Mouse (Mus musculus) kidney, adult 2 months (tissue): ENCODE measurements at regions not wholly inside any gene's neighbourhood (a gene's known extent, or its start where the extent isn't known, plus 50 kb on each side); places are given as distances from the start of the nearest gene placed in this dataset.

ENCODE experiments used
- DNase-seq: peaks from one replicate; pipeline ENCODE4 v3.0.0; 2021
- H3K27ac ChIP-seq: fragments of 200-500 bp; 2 replicates; pipeline ENCODE4 v1.5.1; 2012; ENCODE audit warnings: low read depth, low read length, control low read depth, inconsistent platforms; ENCODE audit not compliant: insufficient read depth
- H3K27me3 ChIP-seq: fragments of 200-500 bp; replicated peaks from 2 replicates; pipeline ENCODE4 v1.6.1; 2012; ENCODE audit warnings: mild to moderate bottlenecking, moderate library complexity, low read length, inconsistent platforms; ENCODE audit not compliant: control insufficient read depth, insufficient read depth
- H3K36me3 ChIP-seq: fragments of 200-500 bp; 2 replicates; pipeline ENCODE4 v1.6.1; 2012; ENCODE audit warnings: mild to moderate bottlenecking, moderate library complexity, low read length, inconsistent platforms; ENCODE audit not compliant: control insufficient read depth, insufficient read depth
- H3K4me1 ChIP-seq: fragments of 200-500 bp; 2 replicates; pipeline ENCODE4 v1.6.1; 2011; ENCODE audit warnings: low read length; ENCODE audit not compliant: control insufficient read depth, insufficient read depth
- H3K4me3 ChIP-seq: fragments of 200-500 bp; 2 replicates; pipeline ENCODE4 v1.5.1; 2011; ENCODE audit warnings: mild to moderate bottlenecking, low read depth, low read length, control low read depth; ENCODE audit not compliant: insufficient read depth
- CTCF ChIP-seq: fragments of 200-500 bp; conservative IDR thresholded peaks from 2 replicates; pipeline ENCODE4 v1.5.1; 2011; ENCODE audit warnings: low read depth, mild to moderate bottlenecking, control low read depth, low read length, moderate library complexity, mixed read lengths; ENCODE audit not compliant: insufficient read depth, insufficient read length
- POLR2A ChIP-seq: fragments of 200-500 bp; IDR thresholded peaks from one replicate; pipeline ENCODE4 v1.6.1; 2011; ENCODE audit warnings: low read depth, low read length, control low read depth
- WGBS: fragments of 180-500 bp; shearing (Covaris S2); methylation state at CpG from one replicate; pipeline ENCODE4 v1.1.7; 2018; 5-methylcytosine and 5-hydroxymethylcytosine counted together

- H3K4me1 ChIP-seq, result no peaks in the 10 kb centered on the region
- no peaks in the 10 kb centered on the region for H3K27me3 ChIP-seq
- DNase-seq, result no peak
- TF ChIP-seq POLR2A, result no peak
- no peak for TF ChIP-seq CTCF
- no peaks in the 10 kb centered on the region for H3K36me3 ChIP-seq
- 82% methylated on average over 5 of the region's 5 CpGs for whole genome bisulfite sequencing
- H3K27ac ChIP-seq, result no peak overlapping the region
- H3K4me3 ChIP-seq, result no peak overlapping the region
Measured at GRCm38 (mm10) chr17:84888525-84888924, 68.0 kb upstream of the Ppm1b start.

DNA sequence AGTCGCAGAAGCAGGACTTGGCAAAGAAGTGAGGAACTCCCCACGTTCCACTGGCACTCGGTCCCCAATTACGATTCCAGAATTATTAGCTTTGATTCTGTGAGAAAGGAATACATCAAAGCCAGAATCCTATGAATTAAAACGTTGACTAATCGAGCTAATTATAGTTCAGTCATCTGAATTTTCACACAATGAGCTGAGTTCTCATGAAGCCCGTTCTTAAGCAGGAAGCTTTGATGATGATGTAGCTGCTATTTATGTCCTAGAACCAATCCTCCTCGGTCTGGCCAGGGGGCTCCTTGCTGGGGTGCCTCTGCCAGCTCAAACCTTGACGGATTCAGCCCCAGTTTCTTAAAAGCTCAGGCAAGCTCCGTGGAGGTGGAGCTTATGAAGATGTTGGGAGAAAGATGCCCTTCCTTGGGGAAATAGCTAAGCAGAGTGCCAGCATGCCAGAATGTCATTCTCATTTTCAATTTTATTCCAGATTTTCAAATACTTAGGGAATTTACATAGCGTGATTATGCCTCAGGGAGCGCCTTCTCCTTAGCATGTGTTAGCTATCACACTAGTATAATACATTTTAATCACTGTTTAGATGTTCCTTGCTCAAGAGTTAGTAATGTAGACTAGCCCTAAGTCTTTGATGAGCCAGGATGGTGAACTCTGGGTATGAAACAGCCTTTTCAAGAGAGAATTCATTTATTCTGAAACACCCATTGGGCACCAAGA, 65.5 kb upstream of the Ppm1b start:
- no peaks in the 10 kb centered on the region for H3K36me3 ChIP-seq
- no peak overlapping the region for H3K4me3 ChIP-seq
- peaks cover 2% of the 10 kb centered on the region; the same call in 1 of the 2 replicates for H3K4me1 ChIP-seq
- TF ChIP-seq POLR2A, result no peak
- no peak for TF ChIP-seq CTCF
- 63% methylated on average over 12 of the region's 12 CpGs for WGBS
- DNase-seq, result no peak
- no peak overlapping the region for H3K27ac ChIP-seq
- H3K27me3 ChIP-seq, result no peaks in the 10 kb centered on the region

DNA sequence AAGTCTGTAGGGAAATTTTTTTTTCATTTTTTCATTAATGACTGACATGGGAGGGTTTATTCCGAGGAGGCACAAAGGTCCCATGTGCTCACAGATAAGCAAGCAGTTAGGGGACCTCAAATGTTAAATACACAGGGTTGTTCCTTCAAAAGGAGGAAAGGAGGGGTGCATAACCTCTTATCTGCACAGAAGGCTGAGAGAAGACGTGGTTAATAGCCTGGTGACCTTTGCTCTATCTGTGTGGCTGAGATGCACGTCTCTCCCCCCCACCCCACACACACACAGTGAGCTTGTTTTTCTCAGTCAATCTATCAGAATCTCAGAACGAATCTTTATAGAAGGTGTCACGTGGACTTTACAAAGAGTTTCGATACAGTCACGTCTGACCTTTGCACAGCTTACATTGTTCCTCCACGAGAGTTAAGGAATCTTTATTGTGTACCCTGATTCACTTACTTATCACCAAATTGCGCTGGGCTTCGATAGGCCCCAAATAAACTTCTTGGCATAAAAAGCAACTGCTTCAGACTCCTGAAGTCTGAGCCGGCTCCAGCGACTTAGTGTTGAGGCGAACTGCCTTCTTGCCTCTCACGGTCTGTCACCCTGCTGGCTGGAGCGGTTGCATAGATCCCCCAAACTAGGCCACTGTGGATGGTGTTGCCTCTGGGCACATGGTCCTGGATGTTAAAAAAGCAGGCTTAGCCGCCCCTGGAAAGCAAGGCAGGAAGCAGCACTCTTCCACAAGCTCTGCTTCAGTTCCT, 63.1 kb upstream of the Ppm1b start:
- H3K4me1 ChIP-seq, result peaks cover 13% of the 10 kb centered on the region
- DNase-seq, result no peak
- H3K27me3 ChIP-seq, result no peaks in the 10 kb centered on the region
- 80% methylated on average over 16 of the region's 16 CpGs for WGBS
- H3K4me3 ChIP-seq, result no peak overlapping the region
- H3K27ac ChIP-seq, result no peak overlapping the region
- no peaks in the 10 kb centered on the region for H3K36me3 ChIP-seq
- TF ChIP-seq POLR2A, result no peak
- no peak for TF ChIP-seq CTCF

DNA sequence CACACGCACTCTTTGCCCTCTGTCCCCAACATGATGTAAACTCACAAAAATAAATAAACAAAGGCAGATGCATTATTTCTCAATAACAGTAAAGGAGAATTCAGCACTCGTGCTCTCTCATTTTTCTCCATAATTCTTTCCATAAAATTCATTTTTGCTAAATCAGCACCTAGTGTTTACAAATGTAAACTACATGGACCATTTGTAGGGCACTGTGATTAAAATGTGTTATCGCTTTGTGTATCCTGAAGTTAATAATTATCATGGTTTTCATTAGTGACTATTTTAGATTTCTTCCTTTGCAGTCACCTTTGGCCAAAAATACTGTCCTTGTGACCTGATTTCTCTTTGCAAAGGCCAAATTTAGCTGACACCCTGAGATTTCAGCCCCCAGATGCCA, 61.0 kb upstream of the Ppm1b start:
- no peaks in the 10 kb centered on the region for H3K36me3 ChIP-seq
- 43% methylated on average over 3 of the region's 3 CpGs for WGBS
- no peak overlapping the region for H3K4me3 ChIP-seq
- no peak overlapping the region for H3K27ac ChIP-seq
- peak; percentile 32 for DNase-seq
- peaks cover 13% of the 10 kb centered on the region for H3K4me1 ChIP-seq
- H3K27me3 ChIP-seq, result no peaks in the 10 kb centered on the region
- TF ChIP-seq POLR2A (no peak), CTCF (no peak)

- TF ChIP-seq POLR2A (no peak), CTCF (no peak)
- no peaks in the 10 kb centered on the region for H3K27me3 ChIP-seq
- peaks cover 13% of the 10 kb centered on the region for H3K4me1 ChIP-seq
- DNase-seq, result peak; percentile 47
- no peak overlapping the region for H3K4me3 ChIP-seq
- H3K27ac ChIP-seq, result no peak overlapping the region
- 45% methylated on average over 5 of the region's 5 CpGs for WGBS
- no peaks in the 10 kb centered on the region for H3K36me3 ChIP-seq
Measured at GRCm38 (mm10) chr17:84896572-84896971, 60.0 kb upstream of the Ppm1b start.

GRCm38 (mm10) chr17:84898407-84898806, 58.1 kb upstream of the Ppm1b start:
- no peak overlapping the region for H3K27ac ChIP-seq
- WGBS, result 80% methylated on average over 4 of the region's 4 CpGs

GRCm38 (mm10) chr17:84903625-84904337, 52.8 kb upstream of the Ppm1b start:
- Histone ChIP-seq H3K4me3 (no peak overlapping the region), H3K27me3 (no peaks in the 10 kb centered on the region), H3K27ac (no peak overlapping the region), H3K36me3 (no peaks in the 10 kb centered on the region), H3K4me1 (no peaks in the 10 kb centered on the region)
- 73% methylated on average over 9 of the region's 9 CpGs for WGBS
- DNase-seq, result no peak
- TF ChIP-seq CTCF, result no peak
- TF ChIP-seq POLR2A, result no peak

More at GRCm38 (mm10) chr17:84898407-84898806, 58.1 kb upstream of the Ppm1b start:
- TF ChIP-seq POLR2A (no peak), CTCF (no peak)
- no peaks in the 10 kb centered on the region for H3K36me3 ChIP-seq
- no peak overlapping the region for H3K4me3 ChIP-seq
- peaks cover 13% of the 10 kb centered on the region for H3K4me1 ChIP-seq
- no peak for DNase-seq
- no peaks in the 10 kb centered on the region for H3K27me3 ChIP-seq
